8 mouse cellular contexts compared by ENCODE assay signal in genomic region chr1:125911901-125912445, GRCm38 (mm10). TPM values are rescaled to one million over a fixed set of nuclear protein-coding genes. Genes with fewer than 3 reads are reported as not detected.
DNase-seq lines count a peak whose midpoint lies in the region; ATAC-seq and TF ChIP-seq lines count a peak whose summit lies in the region.

No protein-coding gene starts in this region.

- no peaks in the 10 kb centered on the region for H3K9me3 ChIP-seq in kidney, postnatal 0 days (replicated peaks; ENCODE audit: low read length)
- H3K9me3 ChIP-seq in liver, embryonic 12.5 days (replicated peaks): no peaks in the 10 kb centered on the region
- no peaks in the 10 kb centered on the region for H3K9me3 ChIP-seq in neural tube, embryonic 15.5 days (replicated peaks)

- no peaks in the 10 kb centered on the region for H3K36me3 ChIP-seq in kidney, postnatal 0 days (ENCODE audit: insufficient read depth, low read length)
- H3K36me3 ChIP-seq in liver, embryonic 12.5 days: no peaks in the 10 kb centered on the region
- H3K36me3 ChIP-seq in neural tube, embryonic 15.5 days: no peaks in the 10 kb centered on the region

- H3K27ac ChIP-seq in kidney, postnatal 0 days: no peak overlapping the region
- no peak overlapping the region for H3K27ac ChIP-seq in liver, embryonic 12.5 days
- H3K27ac ChIP-seq in neural tube, embryonic 15.5 days (replicated peaks): peak overlapping the region; percentile 46; the same call in 1 of the 2 replicates

- H3K27me3 ChIP-seq in kidney, postnatal 0 days (ENCODE audit: insufficient read depth, low read length): peaks cover 33% of the 10 kb centered on the region
- H3K27me3 ChIP-seq in liver, embryonic 12.5 days (replicated peaks): peaks cover 49% of the 10 kb centered on the region
- H3K27me3 ChIP-seq in neural tube, embryonic 15.5 days (replicated peaks): no peaks in the 10 kb centered on the region

- peaks cover 6% of the 10 kb centered on the region; the same call in 1 of the 2 replicates for H3K4me1 ChIP-seq in kidney, postnatal 0 days (replicated peaks; ENCODE audit: insufficient read depth, low read length)
- 0 out of 2 replicates have a peak, but pooled peaks cover 7% of the 10 kb centered on the region for H3K4me1 ChIP-seq in liver, embryonic 12.5 days
- peaks cover 35% of the 10 kb centered on the region for H3K4me1 ChIP-seq in neural tube, embryonic 15.5 days

- H3K4me2 ChIP-seq in kidney, postnatal 0 days (ENCODE audit: low read length): peak overlapping the region; percentile 92
- peak overlapping the region; percentile 68 for H3K4me2 ChIP-seq in liver, embryonic 12.5 days
- peak overlapping the region; percentile 78 for H3K4me2 ChIP-seq in neural tube, embryonic 15.5 days

- WGBS in kidney, postnatal 0 days: under 1% methylated on average over 43 of the region's 43 CpGs
- WGBS in liver, embryonic 12.5 days (ENCODE audit: insufficient replicate concordance): under 1% methylated on average over 36 of the region's 43 CpGs
- WGBS in neural tube, embryonic 15.5 days: under 1% methylated on average over 43 of the region's 43 CpGs

- H3K9ac ChIP-seq in kidney, postnatal 0 days (ENCODE audit: low read depth, low read length): 0 out of 2 replicates have a peak overlapping the region, but pooled peaks have one; percentile 8
- H3K9ac ChIP-seq in liver, embryonic 12.5 days: no peak overlapping the region
- peak overlapping the region; percentile 55 for H3K9ac ChIP-seq in neural tube, embryonic 15.5 days (replicated peaks)

- ATAC-seq in kidney, postnatal 0 days (replicated peaks; ENCODE audit: low FRiP score, low read depth): peak; percentile 53; the same call in 1 of the 2 replicates
- ATAC-seq in liver, embryonic 12.5 days: 0 out of 2 replicates have a peak, but pooled peaks have one; percentile 42
- ATAC-seq in neural tube, embryonic 15.5 days (ENCODE audit: low FRiP score): peak; percentile 82

- peak; percentile 3 to 5 for DNase-seq in cerebellum, adult 18-20 months
- no peak for DNase-seq in cerebellum, adult 11-12 months
- DNase-seq in brain, adult 2 months (ENCODE audit: low read depth, low spot score): peak; percentile 74
- DNase-seq in frontal cortex, postnatal 25 days (ENCODE audit: low spot score in 2 of 2): peak; percentile 26 to 29
- peak; percentile 24 for DNase-seq in kidney, postnatal 0 days (ENCODE audit: low spot score)
- DNase-seq in urinary bladder, postnatal 25 days (ENCODE audit: low spot score): peak; percentile 10

- TF ChIP-seq CTCF in kidney, postnatal 0 days (IDR thresholded peaks at IDR 0.05; ENCODE audit: low read depth): no peak

- H3K4me3 ChIP-seq in kidney, postnatal 0 days (replicated peaks; ENCODE audit: low read depth, low read length): peak overlapping the region; percentile 43
- H3K4me3 ChIP-seq in liver, embryonic 12.5 days: peak overlapping the region; percentile 45
- peak overlapping the region; percentile 46 for H3K4me3 ChIP-seq in neural tube, embryonic 15.5 days (replicated peaks)

RNA-seq across cellular contexts. Expression of gene Lypd1, which starts 0.9 kb away (rescaled TPM):
- 1.6 and 2.1 TPM in 2 replicates for polyA plus RNA-seq in kidney, postnatal 0 days (2015; fragmentation: Nextera tagmentation; extraction: Ambion mirVana)
- 0.27 and 0.44 TPM in 2 replicates for polyA plus RNA-seq in liver, embryonic 12.5 days (2016; fragmentation: Nextera tagmentation; extraction: Ambion mirVana)
- 82.3 and 100 TPM in 2 replicates for polyA plus RNA-seq in neural tube, embryonic 15.5 days (2015; fragmentation: Nextera tagmentation; extraction: Ambion mirVana)

Comparison
In these comparisons a context has a peak if more than half of its experiments do, and no peak if none do; other contexts are left out.
1. RNA of gene Lypd1, which starts 0.9 kb away (polyA plus RNA-seq): 82.3 to 100 TPM in neural tube, embryonic 15.5 days; 1.6 to 2.1 TPM in kidney, postnatal 0 days and 0.27 to 0.44 TPM in liver, embryonic 12.5 days; every median in the first group is over 10 times any median in the second.
2. Peak in every context shown above with its lines, with median percentiles within 50 percentile points of each other: ATAC-seq, H3K4me2 ChIP-seq and H3K4me3 ChIP-seq.